Mouse (Mus musculus) liver, adult 2 months (tissue): ENCODE data around the gene Vmn1r1.

Experiments
- CTCF ChIP-seq: fragments of 200-500 bp; IDR thresholded peaks from 2 replicates; pipeline ENCODE4 v1.5.1; 2011; ENCODE audit warnings: low read depth, low read length, control low read depth
- POLR2A ChIP-seq: fragments of 200-500 bp; IDR thresholded peaks from 2 replicates; pipeline ENCODE4 v1.6.1; 2011; ENCODE audit warnings: low read length, control low read depth; ENCODE audit not compliant: insufficient read depth; ENCODE audit errors: extremely low read depth

DNA sequence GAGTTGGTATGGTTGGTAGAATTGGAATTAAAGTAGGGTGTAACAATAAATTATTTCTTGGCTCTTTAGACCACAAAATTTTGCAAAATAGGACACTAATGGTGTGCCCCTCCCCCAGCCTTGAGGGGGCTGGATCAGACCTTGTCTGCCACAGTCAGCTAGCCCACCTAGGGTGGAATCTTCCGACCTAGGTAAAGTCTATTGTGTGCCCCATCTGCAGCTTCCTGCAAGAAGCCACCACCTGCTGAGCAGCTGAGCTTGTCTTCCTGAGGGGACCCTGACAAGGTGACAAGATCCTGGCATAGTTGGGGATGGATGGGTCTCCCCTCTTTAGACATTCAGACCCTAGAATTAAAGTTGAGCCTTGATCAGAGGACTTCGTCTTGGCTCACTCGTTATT lies 4.7 kb downstream of the Vmn1r1 start:
- no peak for TF ChIP-seq POLR2A
- TF ChIP-seq CTCF: no peak
